Mouse (Mus musculus): ENCODE results near the gene Adamts20.

- TF ChIP-seq POLR2A (IDR thresholded peaks at IDR 0.05; ENCODE audit: control insufficient read depth, extremely low read depth, insufficient read depth, low read length, poor library complexity) (no peak), CTCF (IDR thresholded peaks at IDR 0.05; ENCODE audit: borderline replicate concordance, control insufficient read depth, extremely low read depth, insufficient read depth, low read length, poor library complexity) (no peak)
These were observed 230.0 kb downstream of the Adamts20 start for GRCm38 (mm10) chr15:94235190-94235589.

Measured in thymus, adult 2 months (tissue).